Mouse (Mus musculus) kidney, embryonic 16.5 days (tissue): Measurements from ENCODE around the gene Kcnj10. TPM values are rescaled to one million over a fixed set of nuclear protein-coding genes. Genes with fewer than 3 reads are reported as not detected.
A peak's percentile ranks its signal among the peaks of the same experiment; 100 is the strongest.

ENCODE experiments used
- ATAC-seq: fragments of 200-750 bp; cut with Nextera tagmentation; 2 replicates; pipeline ENCODE4 v1.8.0; 2017; ENCODE audit warnings: moderate TSS enrichment; ENCODE audit not compliant: low FRiP score, low TSS enrichment
- H3K27ac ChIP-seq: fragments of 300-500 bp; sonication (generic); 2 replicates; pipeline ENCODE4 v1.5.1; 2014; ENCODE audit warnings: low read length
- H3K27me3 ChIP-seq: fragments of 300-500 bp; sonication (generic); 2 replicates; pipeline ENCODE4 v1.6.1; 2014; ENCODE audit warnings: low read length, control low read depth, mixed read lengths; ENCODE audit not compliant: insufficient read depth
- H3K36me3 ChIP-seq: fragments of 300-500 bp; sonication (generic); 2 replicates; pipeline ENCODE4 v1.6.1; 2014; ENCODE audit warnings: low read length, control low read depth, mixed read lengths; ENCODE audit not compliant: insufficient read depth
- H3K4me1 ChIP-seq: fragments of 300-500 bp; sonication (generic); 2 replicates; pipeline ENCODE4 v1.6.1; 2014; ENCODE audit warnings: low read length, control low read depth, mixed read lengths; ENCODE audit not compliant: insufficient read depth
- H3K4me2 ChIP-seq: fragments of 300-500 bp; sonication (generic); replicated peaks from 2 replicates; pipeline ENCODE4 v1.6.1; 2014; ENCODE audit warnings: low read depth, low read length
- H3K4me3 ChIP-seq: fragments of 300-500 bp; sonication (generic); 2 replicates; pipeline ENCODE4 v1.5.1; 2014; ENCODE audit warnings: mild to moderate bottlenecking, low read length
- H3K9ac ChIP-seq: fragments of 300-500 bp; sonication (generic); replicated peaks from 2 replicates; pipeline ENCODE4 v1.6.1; 2014; ENCODE audit warnings: low read length
- H3K9me3 ChIP-seq: fragments of 300-500 bp; sonication (generic); 2 replicates; pipeline ENCODE4 v1.6.1; 2016; ENCODE audit warnings: low read length, control low read depth
- WGBS: fragments of 180-500 bp; shearing (Covaris S2); extraction: QIAGEN DNeasy Blood & Tissue Kit; methylation state at CpG from one replicate; pipeline ENCODE4 v1.1.7; 2014; 5-methylcytosine and 5-hydroxymethylcytosine counted together
- polyA plus RNA-seq: library from polyadenylated mRNA; unstranded; fragments of >200 nt; fragmentation: Nextera tagmentation; extraction: Ambion mirVana; gene quantifications from 2 replicates; pipeline ENCODE4 v1.2.1, GENCODE M21; 2015

Kcnj10 gene
- polyA plus RNA-seq, 1 experiment from 2014 or later = 1.2 TPM

DNA sequence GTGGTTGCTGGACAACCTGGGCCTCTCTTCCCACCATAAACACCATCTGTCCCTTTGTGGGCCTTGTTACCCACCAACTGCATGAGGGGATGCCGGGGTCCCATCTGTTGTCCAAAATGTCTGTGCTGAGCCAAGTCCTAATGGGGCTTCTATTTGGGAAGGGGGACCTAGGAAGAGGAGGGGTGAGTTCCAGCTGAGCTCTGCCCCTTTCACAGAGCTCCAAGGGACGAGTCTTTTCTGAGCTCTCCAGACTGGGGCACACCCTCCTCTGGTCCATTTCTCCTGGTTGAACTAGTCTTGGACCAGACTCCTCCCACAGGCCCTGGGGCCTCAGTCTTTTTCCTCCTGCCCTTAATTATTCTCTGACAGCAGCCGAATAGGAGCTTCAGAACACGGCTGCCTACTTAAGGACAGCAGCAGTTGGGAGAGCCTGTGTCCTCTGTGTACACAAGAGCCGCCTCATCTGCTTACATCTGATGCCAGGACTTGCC is 21.0 kb upstream of the Kcnj10 start:
- H3K4me3 ChIP-seq = no peak overlapping the region
- no peak overlapping the region for H3K4me2 ChIP-seq
- 20% methylated on average over 5 of the region's 5 CpGs for WGBS
- H3K27ac ChIP-seq = no peak overlapping the region
- H3K27me3 ChIP-seq = peaks cover 1% of the 10 kb centered on the region; the same call in 1 of the 2 replicates
- peaks cover 3% of the 10 kb centered on the region for H3K36me3 ChIP-seq
- H3K9ac ChIP-seq = no peak overlapping the region
- H3K4me1 ChIP-seq = no peaks in the 10 kb centered on the region
- ATAC-seq = no peak
- no peaks in the 10 kb centered on the region for H3K9me3 ChIP-seq

DNA sequence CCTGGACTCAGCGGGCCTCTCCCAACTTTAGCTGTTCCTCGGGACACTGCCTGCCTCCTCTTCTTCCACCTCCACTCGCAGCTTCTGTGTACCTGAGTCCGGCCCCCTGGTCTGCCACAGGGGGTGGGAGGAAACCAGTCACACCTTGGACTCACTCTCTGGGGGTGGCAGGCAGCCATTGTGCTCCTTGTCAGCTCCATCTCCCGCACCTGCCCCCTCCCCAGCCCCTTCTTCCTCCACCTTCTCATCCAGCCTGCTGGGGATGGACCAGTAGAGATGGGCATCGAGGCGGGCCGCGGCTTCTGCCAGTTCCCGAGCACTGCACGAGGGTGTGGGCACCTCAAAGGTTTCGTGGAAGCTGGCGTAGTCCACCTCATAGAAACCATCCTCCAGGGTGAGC is 18.3 kb upstream of the Kcnj10 start:
- peaks cover 3% of the 10 kb centered on the region for H3K36me3 ChIP-seq
- no peaks in the 10 kb centered on the region for H3K9me3 ChIP-seq
- H3K4me2 ChIP-seq = no peak overlapping the region
- 55% methylated on average over 13 of the region's 13 CpGs for WGBS
- peaks cover 28% of the 10 kb centered on the region for H3K27me3 ChIP-seq
- H3K4me3 ChIP-seq = no peak overlapping the region
- H3K27ac ChIP-seq = no peak overlapping the region
- no peak for ATAC-seq
- H3K9ac ChIP-seq = no peak overlapping the region
- 0 out of 2 replicates have a peak, but pooled peaks cover 3% of the 10 kb centered on the region for H3K4me1 ChIP-seq

DNA sequence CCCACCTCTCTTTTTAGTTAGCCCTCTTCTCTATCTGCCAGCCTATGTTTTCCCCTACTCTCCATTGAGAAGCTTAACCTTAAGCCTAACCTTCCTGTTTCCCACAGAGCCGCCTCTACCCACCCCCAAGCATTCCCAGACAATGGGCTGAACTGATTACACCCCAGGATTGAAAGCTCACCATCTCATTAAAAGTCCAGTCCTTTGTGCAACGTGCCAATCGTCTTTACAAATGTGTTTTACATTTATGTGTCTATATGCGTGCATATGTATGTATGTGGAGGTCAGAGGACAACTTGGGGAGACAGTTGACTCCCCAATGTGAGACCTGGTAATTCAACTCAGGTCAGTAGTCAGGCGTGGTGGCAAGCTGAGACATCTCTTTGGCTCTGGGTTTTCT is 17.7 kb upstream of the Kcnj10 start:
- 51% methylated on average over 5 of the region's 5 CpGs for WGBS
- H3K36me3 ChIP-seq = peaks cover 3% of the 10 kb centered on the region
- no peak overlapping the region for H3K27ac ChIP-seq
- H3K27me3 ChIP-seq = peaks cover 33% of the 10 kb centered on the region
- no peak for ATAC-seq
- H3K4me1 ChIP-seq = 0 out of 2 replicates have a peak, but pooled peaks cover 3% of the 10 kb centered on the region
- no peak overlapping the region for H3K4me3 ChIP-seq
- H3K4me2 ChIP-seq = no peak overlapping the region
- no peaks in the 10 kb centered on the region for H3K9me3 ChIP-seq
- H3K9ac ChIP-seq = no peak overlapping the region

DNA sequence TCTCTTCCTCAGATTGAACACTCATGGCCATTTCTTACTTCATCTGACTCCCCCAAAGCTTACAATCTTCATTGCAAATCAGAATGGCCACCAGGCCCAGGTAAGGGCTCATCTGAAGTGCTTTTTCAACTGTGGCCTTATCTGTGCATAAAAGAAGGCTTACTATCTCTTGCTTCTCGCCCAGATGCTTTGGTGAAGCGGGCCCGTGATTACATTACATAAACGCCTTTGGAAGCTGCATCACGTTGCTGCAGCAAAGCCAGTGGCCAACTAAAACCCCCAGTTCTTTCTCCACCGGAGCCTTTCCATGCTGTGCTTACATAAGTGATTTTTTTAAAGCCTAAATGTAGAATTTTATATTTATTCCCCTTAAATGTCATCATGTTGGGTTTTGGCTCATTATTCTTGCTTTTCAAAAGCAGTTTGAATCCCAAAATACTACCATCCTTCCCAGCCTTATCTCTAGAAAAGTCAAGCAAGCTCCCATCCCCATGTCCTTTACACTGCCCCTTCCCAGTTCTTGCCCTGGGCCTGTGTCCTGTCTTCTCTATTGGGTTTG is 17.1 kb upstream of the Kcnj10 start:
- Histone ChIP-seq H3K36me3 (peaks cover 3% of the 10 kb centered on the region), H3K4me2 (no peak overlapping the region), H3K4me1 (0 out of 2 replicates have a peak, but pooled peaks cover 3% of the 10 kb centered on the region), H3K27me3 (peaks cover 39% of the 10 kb centered on the region), H3K9me3 (no peaks in the 10 kb centered on the region), H3K4me3 (no peak overlapping the region), H3K9ac (no peak overlapping the region), H3K27ac (no peak overlapping the region)
- 74% methylated on average over 6 of the region's 6 CpGs for WGBS
- ATAC-seq = no peak

DNA sequence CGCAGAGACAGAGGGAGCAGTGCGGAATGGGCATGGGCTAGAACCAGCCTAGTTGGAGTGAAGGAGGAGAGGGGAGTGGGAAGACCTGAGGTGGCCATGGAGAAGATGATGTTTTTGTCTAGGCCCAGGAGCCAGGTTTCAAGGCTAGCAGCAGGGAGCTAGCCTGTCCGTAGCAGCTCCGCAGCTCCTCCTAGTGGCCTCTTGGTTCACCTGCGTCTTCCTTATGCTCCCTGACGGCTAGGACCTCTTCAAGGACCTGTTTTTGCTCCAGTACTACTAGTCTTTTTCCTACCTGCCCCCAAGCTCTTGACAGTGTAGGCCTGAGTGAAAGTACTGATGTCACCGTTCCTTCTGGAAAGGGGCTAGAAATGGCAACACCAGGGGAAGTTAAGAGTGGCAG is 16.3 kb upstream of the Kcnj10 start:
- Histone ChIP-seq H3K4me3 (no peak overlapping the region), H3K36me3 (no peaks in the 10 kb centered on the region; the same call in 1 of the 2 replicates), H3K27ac (no peak overlapping the region), H3K4me1 (0 out of 2 replicates have a peak, but pooled peaks cover 3% of the 10 kb centered on the region), H3K9ac (no peak overlapping the region), H3K4me2 (no peak overlapping the region), H3K27me3 (peaks cover 46% of the 10 kb centered on the region), H3K9me3 (no peaks in the 10 kb centered on the region)
- peak; percentile 57 for ATAC-seq
- WGBS = 17% methylated on average over 7 of the region's 7 CpGs

DNA sequence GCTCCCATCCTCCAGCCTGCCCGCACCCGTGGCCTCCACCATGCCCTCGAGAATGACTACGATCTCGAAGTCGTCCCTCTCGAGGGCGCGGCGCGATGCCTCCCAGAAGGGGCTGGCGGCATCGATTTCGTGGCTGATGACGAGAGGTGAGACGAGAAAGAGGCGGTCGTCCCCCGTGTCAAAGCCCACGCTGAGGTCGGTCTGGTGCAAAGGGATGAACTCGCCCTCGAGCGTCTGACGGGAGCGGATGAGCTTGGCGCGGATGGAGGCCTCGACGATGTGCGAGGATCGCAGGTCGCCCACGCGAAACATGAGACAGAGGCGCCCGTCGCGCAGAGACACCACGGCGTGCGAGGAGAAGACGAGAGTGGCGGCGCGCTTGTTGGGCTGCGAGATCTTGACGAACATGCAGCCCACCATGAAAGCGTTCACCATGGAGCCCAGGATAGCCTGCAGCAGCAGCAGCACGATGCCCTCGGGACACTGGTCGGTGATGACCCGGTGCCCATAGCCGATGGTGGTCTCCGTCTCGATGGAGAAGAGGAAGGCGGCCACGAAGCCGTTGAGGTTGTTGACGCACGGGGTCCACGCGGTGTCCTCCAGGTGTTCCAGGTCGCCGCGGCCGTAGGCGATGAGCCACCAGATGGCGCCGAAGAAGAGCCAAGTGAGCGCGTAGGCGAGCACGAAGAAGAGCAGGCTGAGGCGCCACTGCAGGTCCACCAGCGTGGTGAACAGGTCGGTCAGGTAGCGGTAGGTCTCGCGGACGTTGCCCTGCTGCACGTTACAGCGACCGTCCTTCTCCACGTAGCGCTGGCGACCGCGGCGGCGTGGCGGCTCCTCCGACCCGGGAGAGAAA is 15.1 kb upstream of the Kcnj10 start:
- Histone ChIP-seq H3K27ac (no peak overlapping the region), H3K4me1 (0 out of 2 replicates have a peak, but pooled peaks cover 3% of the 10 kb centered on the region), H3K4me2 (peak overlapping the region; percentile 81), H3K9me3 (no peaks in the 10 kb centered on the region), H3K4me3 (peak overlapping the region; percentile 50), H3K27me3 (peaks cover 58% of the 10 kb centered on the region), H3K36me3 (no peaks in the 10 kb centered on the region), H3K9ac (peak overlapping the region; percentile 54)
- 18% methylated on average over 94 of the region's 94 CpGs for WGBS
- peak; percentile 66; the same call in 1 of the 2 replicates for ATAC-seq

DNA sequence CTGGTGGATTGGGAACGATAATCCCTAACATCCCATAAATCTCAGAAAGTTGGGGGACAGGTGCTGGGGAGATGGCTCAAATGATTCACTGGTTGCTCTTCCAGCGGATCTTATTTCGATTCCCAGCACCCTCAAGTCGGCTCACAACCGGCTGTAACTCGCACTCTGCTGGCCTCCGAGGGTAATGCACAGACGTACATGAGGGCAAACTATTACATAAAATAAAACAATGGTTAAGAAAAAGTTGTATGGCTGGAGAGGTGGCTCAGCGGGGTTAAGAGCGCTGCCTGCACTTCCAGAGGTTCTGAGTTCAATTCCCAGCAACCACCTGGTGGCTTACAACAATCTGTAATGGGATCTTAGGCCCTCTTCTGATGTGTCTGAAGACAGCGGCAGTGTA is 14.3 kb upstream of the Kcnj10 start:
- Histone ChIP-seq H3K36me3 (no peaks in the 10 kb centered on the region), H3K4me3 (peak overlapping the region; percentile 50), H3K9me3 (no peaks in the 10 kb centered on the region), H3K4me1 (0 out of 2 replicates have a peak, but pooled peaks cover 3% of the 10 kb centered on the region), H3K9ac (peak overlapping the region; percentile 54), H3K27me3 (peaks cover 63% of the 10 kb centered on the region), H3K4me2 (peak overlapping the region; percentile 81), H3K27ac (no peak overlapping the region)
- ATAC-seq = no peak
- 60% methylated on average over 11 of the region's 11 CpGs for WGBS

DNA sequence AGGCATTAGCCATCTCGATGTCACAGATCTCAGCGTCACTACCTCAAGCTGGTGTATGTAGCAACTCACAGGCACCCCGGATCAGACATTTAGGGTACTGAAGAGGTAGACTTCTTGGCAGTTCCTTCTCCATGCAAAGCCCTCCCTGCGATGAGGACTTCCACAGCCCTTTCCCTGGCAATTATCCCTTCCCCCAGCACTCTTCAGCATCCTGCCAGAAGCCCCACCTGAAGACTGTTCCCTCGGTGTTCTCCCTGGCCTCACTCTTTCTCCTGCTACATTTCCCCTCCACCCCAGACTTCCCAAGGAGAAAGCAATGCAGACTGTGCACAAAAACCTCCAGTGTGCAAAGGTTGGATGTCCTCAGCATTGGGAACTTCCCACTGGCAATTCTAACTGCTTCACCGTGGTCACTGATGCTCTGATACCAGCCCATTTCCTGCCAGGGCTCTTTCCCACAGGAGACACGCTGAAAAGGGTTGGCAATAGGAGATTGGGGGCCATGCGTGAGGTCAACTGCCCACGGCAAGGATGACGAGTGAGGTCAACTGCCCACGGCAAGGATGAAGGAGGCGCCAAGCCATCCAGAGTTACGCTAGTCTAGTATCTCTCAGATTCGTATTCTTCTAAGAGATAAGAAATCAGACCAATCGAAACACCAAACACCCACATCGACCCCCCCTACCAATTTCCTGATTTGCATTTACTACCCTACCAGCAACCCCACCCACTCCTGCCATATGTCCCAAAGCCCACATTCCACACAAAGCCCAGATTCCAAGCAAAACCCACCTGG is 13.6 kb upstream of the Kcnj10 start:
- Histone ChIP-seq H3K27ac (no peak overlapping the region), H3K9ac (no peak overlapping the region), H3K4me1 (0 out of 2 replicates have a peak, but pooled peaks cover 3% of the 10 kb centered on the region), H3K4me3 (no peak overlapping the region), H3K4me2 (no peak overlapping the region), H3K9me3 (no peaks in the 10 kb centered on the region), H3K36me3 (no peaks in the 10 kb centered on the region), H3K27me3 (peaks cover 63% of the 10 kb centered on the region)
- no peak for ATAC-seq
- 73% methylated on average over 16 of the region's 16 CpGs for WGBS

DNA sequence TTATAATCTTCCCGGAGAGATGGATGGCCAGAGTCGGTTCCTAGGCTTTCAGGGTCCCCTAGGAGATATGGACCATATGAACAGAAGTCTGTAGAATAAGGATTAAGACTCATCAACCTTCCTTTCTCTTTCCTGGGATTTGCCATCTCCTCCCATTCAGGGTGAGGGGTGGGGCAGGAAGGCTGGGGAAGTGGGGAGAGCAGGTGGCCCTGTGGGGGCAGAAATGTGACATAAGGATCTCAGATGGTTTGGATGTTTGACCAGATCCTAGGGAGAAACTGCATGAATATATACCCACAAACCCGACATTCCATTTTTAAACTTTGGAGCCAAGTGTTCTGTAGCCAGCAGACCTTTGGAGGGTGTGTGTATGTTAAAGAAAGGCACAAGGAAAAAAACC is 13.0 kb upstream of the Kcnj10 start:
- Histone ChIP-seq H3K27me3 (peaks cover 63% of the 10 kb centered on the region), H3K4me1 (0 out of 2 replicates have a peak, but pooled peaks cover 3% of the 10 kb centered on the region), H3K9me3 (no peaks in the 10 kb centered on the region), H3K36me3 (no peaks in the 10 kb centered on the region), H3K4me3 (no peak overlapping the region), H3K4me2 (no peak overlapping the region), H3K27ac (no peak overlapping the region), H3K9ac (no peak overlapping the region)
- WGBS = 84% methylated on average over 3 of the region's 3 CpGs
- ATAC-seq = no peak
